Mouse (Mus musculus): ENCODE results near the gene Rab40b.
A peak's percentile ranks its signal among the peaks of the same experiment; 100 is the strongest.

The Rab40b gene

GRCm38 (mm10) chr11:121387750-121388553 lies at the start of gene Rab40b:
Rab40b (minus strand) TSS chr11:121388251.
- peak; percentile 78 for DNase-seq

- no peak for DNase-seq
These were observed 49.2 kb upstream of the Rab40b start for GRCm38 (mm10) chr11:121437236-121437635.

GRCm38 (mm10) chr11:121434156-121435155 lies 46.4 kb upstream of the Rab40b start, which contains the start of gene Fn3k:
Fn3k (plus strand) TSS chr11:121434913.
- peak; percentile 99 for DNase-seq

GRCm38 (mm10) chr11:121433397-121433796 lies 45.3 kb upstream of the Rab40b start:
- DNase-seq = no peak

- DNase-seq = no peak
These were observed 33.6 kb upstream of the Rab40b start for GRCm38 (mm10) chr11:121421553-121422173.

- DNase-seq = peak; percentile 100
These were observed 32.9 kb upstream of the Rab40b start, which contains the start of gene Fn3krp for GRCm38 (mm10) chr11:121420830-121421552. Fn3krp (plus strand) TSS chr11:121421401.

- DNase-seq = no peak
These were observed 32.3 kb upstream of the Rab40b start for GRCm38 (mm10) chr11:121420379-121420778.

- no peak for DNase-seq
These were observed 30.9 kb upstream of the Rab40b start for GRCm38 (mm10) chr11:121418932-121419331.

GRCm38 (mm10) chr11:121417971-121418370 lies 29.9 kb upstream of the Rab40b start:
- no peak for DNase-seq

- no peak for DNase-seq
These were observed 27.3 kb upstream of the Rab40b start for GRCm38 (mm10) chr11:121415351-121415750.

GRCm38 (mm10) chr11:121414762-121415161 lies 26.7 kb upstream of the Rab40b start:
- no peak for DNase-seq

GRCm38 (mm10) chr11:121407366-121408155 lies 19.5 kb upstream of the Rab40b start:
- no peak for DNase-seq

- DNase-seq = no peak
These were observed 4.4 kb upstream of the Rab40b start for GRCm38 (mm10) chr11:121392405-121392804.

- DNase-seq = no peak
These were observed 2.7 kb upstream of the Rab40b start for GRCm38 (mm10) chr11:121390793-121391192.

GRCm38 (mm10) chr11:121388554-121388945 lies 499 bp upstream of the Rab40b start:
- DNase-seq = no peak

- no peak for DNase-seq
These were observed 7.8 kb downstream of the Rab40b start for GRCm38 (mm10) chr11:121380294-121380693.

- no peak for DNase-seq
These were observed 9.4 kb downstream of the Rab40b start for GRCm38 (mm10) chr11:121378644-121379043.

- no peak for DNase-seq
These were observed 14.7 kb downstream of the Rab40b start for GRCm38 (mm10) chr11:121373305-121373704.

- no peak for DNase-seq
These were observed 17.6 kb downstream of the Rab40b start for GRCm38 (mm10) chr11:121370337-121370994.

- peak; percentile 80 for DNase-seq
These were observed 18.4 kb downstream of the Rab40b start for GRCm38 (mm10) chr11:121369622-121370021.

- DNase-seq = no peak
These were observed 19.3 kb downstream of the Rab40b start for GRCm38 (mm10) chr11:121368731-121369130.
